Mouse (Mus musculus): ENCODE measurements at regions not wholly inside any gene's neighbourhood (a gene's known extent, or its start where the extent isn't known, plus 50 kb on each side); places are given as distances from the start of the nearest gene placed in this dataset.

- no peak for DNase-seq
Measured at GRCm38 (mm10) chr11:39298782-39299181, 1396.2 kb downstream of the Mat2b start.

GRCm38 (mm10) chr11:39255425-39255824, 1439.6 kb downstream of the Mat2b start:
- DNase-seq: peak; percentile 5

GRCm38 (mm10) chr11:39228335-39228734, 1466.7 kb downstream of the Mat2b start:
- DNase-seq: no peak

GRCm38 (mm10) chr11:39224696-39225095, 1470.3 kb downstream of the Mat2b start:
- DNase-seq: no peak

- no peak for DNase-seq
Measured at GRCm38 (mm10) chr11:39223397-39223796, 1471.6 kb downstream of the Mat2b start.

Measured in layer of hippocampus, adult 9-11 months (tissue).